8 mouse cellular contexts compared by ENCODE assay signal in the genomic region with DNA sequence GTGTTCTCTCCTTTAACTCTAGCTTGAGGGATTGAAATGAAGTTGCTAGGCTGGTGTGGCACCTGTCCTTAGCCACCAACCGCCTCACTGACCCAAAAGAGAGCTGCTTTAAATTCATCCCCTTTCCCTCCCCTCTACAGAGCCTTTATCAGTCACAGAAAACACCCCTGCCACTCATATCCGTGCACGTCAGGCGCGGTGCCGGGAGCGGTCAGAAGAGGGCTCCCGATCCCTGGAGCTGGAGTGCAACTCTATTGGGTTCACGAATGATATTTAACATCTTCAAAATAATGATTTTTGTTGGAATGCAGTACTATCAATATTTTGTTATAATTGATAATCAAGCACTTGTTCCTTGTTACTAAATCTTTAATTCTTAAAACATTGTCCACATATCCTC. TPM values are rescaled to one million over a fixed set of nuclear protein-coding genes. Genes with fewer than 3 reads are reported as not detected.
DNase-seq lines count a peak whose midpoint lies in the region; ATAC-seq and TF ChIP-seq lines count a peak whose summit lies in the region.

No protein-coding gene starts in this region.

- no peaks in the 10 kb centered on the region for H3K79me2 ChIP-seq in heart, adult 2 months (replicated peaks; ENCODE audit: control insufficient read depth, insufficient read depth, low read length)

- H3K27ac ChIP-seq in heart, adult 2 months: no peak overlapping the region
- no peak overlapping the region for H3K27ac ChIP-seq in hindbrain, embryonic 15.5 days (replicated peaks)

- ATAC-seq in hindbrain, embryonic 15.5 days (ENCODE audit: low FRiP score, low read depth): 0 out of 2 replicates have a peak, but pooled peaks have one; percentile 66
- ATAC-seq in inflammation-experienced regulatory T-cells, adult 6 months: no peak

- H3K4me3 ChIP-seq in heart, adult 2 months: no peak overlapping the region
- H3K4me3 ChIP-seq in hindbrain, embryonic 15.5 days: no peak overlapping the region

- peak; percentile 47 for TF ChIP-seq CTCF in heart, adult 2 months (IDR thresholded peaks at IDR 0.05)

- peaks cover 2% of the 10 kb centered on the region; the same call in 1 of the 2 replicates for H3K36me3 ChIP-seq in heart, adult 2 months (ENCODE audit: control insufficient read depth, insufficient read depth, low read length)
- peaks cover 24% of the 10 kb centered on the region for H3K36me3 ChIP-seq in hindbrain, embryonic 15.5 days

- TF ChIP-seq POLR2A in heart, adult 2 months (IDR thresholded peaks at IDR 0.05; ENCODE audit: insufficient read depth, low read depth, low read length): no peak

- H3K9ac ChIP-seq in heart, adult 2 months (ENCODE audit: low read depth, low read length): no peak overlapping the region
- no peak overlapping the region for H3K9ac ChIP-seq in hindbrain, embryonic 15.5 days

- no peaks in the 10 kb centered on the region for H3K9me3 ChIP-seq in hindbrain, embryonic 15.5 days

- no peaks in the 10 kb centered on the region for H3K4me1 ChIP-seq in heart, adult 2 months (ENCODE audit: control insufficient read depth, insufficient read depth, low read length)
- H3K4me1 ChIP-seq in hindbrain, embryonic 15.5 days (replicated peaks): no peaks in the 10 kb centered on the region

- H3K27me3 ChIP-seq in heart, adult 2 months (ENCODE audit: control insufficient read depth, insufficient read depth, low read length): no peaks in the 10 kb centered on the region
- no peaks in the 10 kb centered on the region for H3K27me3 ChIP-seq in hindbrain, embryonic 15.5 days

- intact Hi-C loops in heart, adult 2 months (cut with DNase I): loop anchor here (5.0 kb wide), 1 partner anchor 146 kb away; no protein-coding TSS in a partner anchor
- intact Hi-C loops in heart, postnatal 25 days (cut with DNase I): loop anchor here (5.0 kb wide), 1 partner anchor 119 kb away; no protein-coding TSS in a partner anchor

- no peak for DNase-seq in heart, adult 2 months
- no peak for DNase-seq in heart, postnatal 25 days (ENCODE audit: low spot score)
- DNase-seq in right cerebral cortex, adult 18-20 months: peak; percentile 7
- no peak for DNase-seq in right cerebral cortex, postnatal 36 days (ENCODE audit: low spot score in 2 of 2)
- no peak for DNase-seq in spleen, adult 12 weeks (ENCODE audit: low spot score)
- no peak for DNase-seq in natural killer cell, adult 2 months (ENCODE audit: low spot score in 2 of 2)

- WGBS in heart, adult 2 months: 66% methylated on average over 9 of the region's 9 CpGs
- WGBS in hindbrain, embryonic 15.5 days: 59% methylated on average over 9 of the region's 9 CpGs

- no peak for TF ChIP-seq EP300 in heart, adult 2 months (IDR thresholded peaks at IDR 0.05; ENCODE audit: insufficient read depth, low read depth, low read length)

- H3K4me2 ChIP-seq in hindbrain, embryonic 15.5 days: no peak overlapping the region

RNA-seq across cellular contexts. Expression of gene Fra10ac1, which starts 17.3 kb away (rescaled TPM):
- total RNA-seq in heart, adult 2 months (2021): 10 to 100 TPM; 12.2 to 12.9 TPM
- 4.7 and 5.6 TPM in 2 replicates for polyA plus RNA-seq in heart, adult 2 months (2012; rRNA removed)
- 10 to 100 TPM; 12.3 to 12.4 TPM for total RNA-seq in heart, postnatal 25 days (2021)
- 39.9 and 40.2 TPM in 2 replicates for polyA plus RNA-seq in hindbrain, embryonic 15.5 days (2015; fragmentation: Nextera tagmentation; extraction: Ambion mirVana)
- 10 to 100 TPM; 20.0 to 34.9 (median 33.3) TPM for polyA plus RNA-seq in inflammation-experienced regulatory T-cells, adult 6 months (2017; shearing (Covaris generic))

RNA-seq across cellular contexts. Expression of gene Lgi1, which starts 57.7 kb away (rescaled TPM):
- total RNA-seq in heart, adult 2 months (2021): 1 to 10 TPM; 2.2 to 4.6 TPM
- polyA plus RNA-seq in heart, adult 2 months (2012; rRNA removed): 1.6 and 6.4 TPM in 2 replicates
- total RNA-seq in heart, postnatal 25 days (2021): 1 to 10 TPM; 2.9 to 5.0 TPM
- polyA plus RNA-seq in hindbrain, embryonic 15.5 days (2015; fragmentation: Nextera tagmentation; extraction: Ambion mirVana): 18.8 and 19.5 TPM in 2 replicates
- polyA plus RNA-seq in inflammation-experienced regulatory T-cells, adult 6 months (2017; shearing (Covaris generic)): under 1 TPM in 1 of 3 experiments, not detected in 2; 0.30 TPM
